Mouse (Mus musculus) limb, embryonic 12.5 days (tissue): ENCODE results near the gene Tiparp. TPM values are rescaled to one million over a fixed set of nuclear protein-coding genes. Genes with fewer than 3 reads are reported as not detected.

Source experiments
- ATAC-seq: fragments of 200-750 bp; cut with Nextera tagmentation; 2 replicates; pipeline ENCODE4 v1.8.0; 2017; ENCODE audit warnings: low read depth, moderate TSS enrichment; ENCODE audit not compliant: insufficient number of reproducible peaks, insufficient read depth, low FRiP score, low TSS enrichment
- H3K27ac ChIP-seq: fragments of 300-500 bp; sonication (generic); 2 replicates; pipeline ENCODE4 v1.5.1; 2016; ENCODE audit warnings: mild to moderate bottlenecking, moderate library complexity
- H3K27me3 ChIP-seq: fragments of 300-500 bp; sonication (generic); 2 replicates; pipeline ENCODE4 v1.6.1; 2016; ENCODE audit warnings: mild to moderate bottlenecking, moderate library complexity
- H3K36me3 ChIP-seq: fragments of 300-500 bp; sonication (generic); 2 replicates; pipeline ENCODE4 v1.6.1; 2016; ENCODE audit warnings: mild to moderate bottlenecking, moderate library complexity
- H3K4me1 ChIP-seq: fragments of 300-500 bp; sonication (generic); replicated peaks from 2 replicates; pipeline ENCODE4 v1.6.1; 2016
- H3K4me2 ChIP-seq: fragments of 300-500 bp; sonication (generic); 2 replicates; pipeline ENCODE4 v1.6.1; 2016; ENCODE audit warnings: mild to moderate bottlenecking, moderate library complexity
- H3K4me3 ChIP-seq: fragments of 300-500 bp; sonication (generic); replicated peaks from 2 replicates; pipeline ENCODE4 v1.5.1; 2016; ENCODE audit warnings: mild to moderate bottlenecking
- H3K9ac ChIP-seq: fragments of 300-500 bp; sonication (generic); replicated peaks from 2 replicates; pipeline ENCODE4 v1.6.1; 2016; ENCODE audit warnings: mild to moderate bottlenecking, moderate library complexity
- H3K9me3 ChIP-seq: fragments of 300-500 bp; sonication (generic); 2 replicates; pipeline ENCODE4 v1.6.1; 2016; ENCODE audit warnings: mild to moderate bottlenecking, moderate library complexity
- WGBS: fragments of 180-500 bp; shearing (Covaris S2); methylation state at CpG from one replicate; pipeline ENCODE4 v1.1.7; 2016; 5-methylcytosine and 5-hydroxymethylcytosine counted together
- polyA plus RNA-seq: library from polyadenylated mRNA; unstranded; fragments of >200 nt; fragmentation: Nextera tagmentation; extraction: Ambion mirVana; gene quantifications from 2 replicates; pipeline ENCODE4 v1.2.1, GENCODE M21; 2016

Gene Tiparp
- polyA plus RNA-seq, 1 experiment from 2014 or later, result 26.8 TPM

DNA sequence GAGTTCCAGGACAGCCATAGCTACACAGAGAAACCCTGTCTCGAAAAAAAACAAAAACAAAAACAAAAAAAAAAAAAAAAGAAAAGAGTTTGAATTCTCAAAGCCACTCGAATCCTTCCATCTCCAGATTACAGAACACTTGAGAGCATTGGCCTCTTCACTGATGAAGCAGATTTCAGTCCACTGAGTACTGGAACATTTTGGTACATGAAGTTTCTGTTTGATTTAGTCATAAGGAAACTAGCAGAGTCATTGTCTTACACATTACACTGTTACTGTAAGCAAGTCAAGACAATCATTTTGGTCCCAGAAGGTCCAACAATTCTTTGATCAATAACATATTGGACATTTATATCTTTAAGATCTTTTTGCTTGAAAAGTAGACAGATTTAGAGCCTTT is 4.8 kb downstream of the Tiparp start:
- Histone ChIP-seq H3K27me3 (no peaks in the 10 kb centered on the region), H3K4me1 (peaks cover 10% of the 10 kb centered on the region), H3K9ac (no peak overlapping the region), H3K27ac (no peak overlapping the region), H3K36me3 (peaks cover 12% of the 10 kb centered on the region), H3K4me3 (no peak overlapping the region), H3K4me2 (no peak overlapping the region), H3K9me3 (no peaks in the 10 kb centered on the region)
- ATAC-seq, result no peak
- 88% methylated on average over 2 of the region's 2 CpGs for WGBS

DNA sequence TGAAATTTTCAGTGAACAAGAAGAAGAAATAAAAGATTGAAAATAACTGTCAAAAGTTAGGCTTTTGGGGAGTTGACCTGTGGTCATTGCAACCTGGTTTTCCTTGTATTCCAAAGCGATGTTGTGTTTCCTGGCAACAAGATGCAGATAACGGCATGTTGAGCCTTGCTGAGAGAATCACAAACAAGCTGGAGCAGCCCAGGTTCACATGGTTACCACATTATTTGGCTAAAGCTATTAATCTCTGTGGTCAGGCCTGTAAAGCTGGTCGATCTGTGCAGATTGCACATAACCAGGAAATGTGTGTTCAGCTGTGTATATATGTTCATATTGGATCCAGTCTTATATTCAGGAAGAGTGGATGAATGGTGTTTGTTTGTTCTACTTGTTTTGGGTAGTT is 5.4 kb downstream of the Tiparp start:
- ATAC-seq, result no peak
- H3K27me3 ChIP-seq, result no peaks in the 10 kb centered on the region
- WGBS, result 38% methylated on average over 3 of the region's 3 CpGs
- peaks cover 12% of the 10 kb centered on the region for H3K36me3 ChIP-seq
- H3K4me1 ChIP-seq, result peaks cover 10% of the 10 kb centered on the region
- no peaks in the 10 kb centered on the region for H3K9me3 ChIP-seq
- H3K27ac ChIP-seq, result no peak overlapping the region
- H3K4me2 ChIP-seq, result no peak overlapping the region
- no peak overlapping the region for H3K4me3 ChIP-seq
- H3K9ac ChIP-seq, result no peak overlapping the region

DNA sequence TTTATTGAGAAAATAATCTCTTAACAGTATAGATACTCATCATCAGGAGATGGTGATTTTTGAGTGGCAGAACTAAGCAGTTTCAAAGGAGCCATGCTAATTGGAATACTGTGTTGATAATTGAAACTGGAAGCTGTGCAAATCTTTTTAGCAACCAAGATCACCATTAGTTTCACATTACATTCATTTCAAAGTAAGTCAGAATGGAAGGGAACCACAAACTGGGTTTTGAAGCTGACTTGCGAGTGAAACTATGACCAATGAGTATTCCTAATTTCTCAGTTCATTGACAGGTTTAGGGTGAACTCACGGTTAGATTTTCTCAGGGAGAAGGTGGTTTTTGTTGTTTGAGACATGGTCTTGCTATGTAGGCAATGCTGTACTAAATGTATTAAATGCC is 6.3 kb downstream of the Tiparp start:
- no peak overlapping the region for H3K4me2 ChIP-seq
- no peak overlapping the region for H3K4me3 ChIP-seq
- 45% methylated on average over 2 of the region's 2 CpGs for WGBS
- H3K9me3 ChIP-seq, result no peaks in the 10 kb centered on the region
- no peaks in the 10 kb centered on the region for H3K27me3 ChIP-seq
- no peak overlapping the region for H3K27ac ChIP-seq
- peaks cover 12% of the 10 kb centered on the region for H3K36me3 ChIP-seq
- ATAC-seq, result no peak
- H3K4me1 ChIP-seq, result peaks cover 10% of the 10 kb centered on the region
- H3K9ac ChIP-seq, result no peak overlapping the region

DNA sequence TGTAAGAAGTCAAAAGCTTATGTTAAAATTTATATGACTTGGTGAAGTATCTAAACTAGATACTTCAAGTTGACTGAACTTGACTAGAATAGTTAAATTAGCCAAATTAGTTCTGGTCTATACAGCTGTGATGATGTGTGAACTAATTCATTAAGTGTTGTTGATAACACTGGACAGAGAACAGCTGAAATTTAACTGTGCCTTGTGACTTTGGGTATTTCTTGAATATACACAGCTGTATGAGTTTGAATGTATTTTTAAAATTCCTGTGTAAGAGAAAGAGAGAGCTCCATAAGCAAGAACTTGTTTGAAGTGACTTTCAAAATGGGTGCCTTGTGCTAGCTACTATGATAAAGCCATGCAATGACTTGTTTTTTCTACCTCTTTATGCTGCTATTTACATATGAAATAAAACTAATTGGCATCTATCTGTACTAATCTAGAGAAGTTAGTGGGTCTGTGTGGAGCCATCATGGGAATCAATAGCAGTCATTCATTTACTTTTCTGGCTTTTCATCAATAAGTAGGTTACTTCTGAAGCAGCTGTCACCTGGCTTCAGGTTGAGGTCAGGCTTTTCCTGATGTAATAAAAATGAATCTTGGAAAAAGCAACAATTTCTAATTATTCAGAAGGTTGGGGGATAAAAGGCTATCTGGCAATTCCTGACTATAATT is 7.0 kb downstream of the Tiparp start:
- Histone ChIP-seq H3K27me3 (no peaks in the 10 kb centered on the region), H3K9me3 (no peaks in the 10 kb centered on the region), H3K4me1 (peaks cover 7% of the 10 kb centered on the region), H3K27ac (no peak overlapping the region), H3K9ac (no peak overlapping the region), H3K36me3 (peaks cover 12% of the 10 kb centered on the region), H3K4me2 (no peak overlapping the region), H3K4me3 (no peak overlapping the region)
- ATAC-seq, result no peak

DNA sequence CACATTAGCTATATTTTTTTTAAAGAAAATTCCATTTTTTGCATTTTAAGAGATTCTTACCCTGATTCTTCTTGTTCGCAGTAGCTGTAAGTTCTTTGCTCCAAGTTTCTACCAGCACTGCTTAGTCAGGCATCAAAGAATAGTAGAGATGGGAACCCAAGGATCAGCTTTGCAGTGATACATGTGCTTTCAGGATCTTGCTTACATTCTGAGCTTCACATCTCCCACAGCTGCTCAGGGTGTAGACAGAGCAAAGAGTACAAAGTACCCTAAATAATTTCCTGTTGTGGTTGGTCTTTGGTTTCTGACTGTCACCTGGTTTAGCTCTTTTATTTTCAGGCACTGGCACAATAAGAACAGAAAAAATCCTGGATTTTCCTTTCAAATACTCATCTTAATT is 9.1 kb downstream of the Tiparp start:
- H3K4me2 ChIP-seq, result no peak overlapping the region
- H3K9ac ChIP-seq, result no peak overlapping the region
- H3K9me3 ChIP-seq, result no peaks in the 10 kb centered on the region
- WGBS, result 80% methylated on average over 1 of the region's 1 CpGs
- no peak overlapping the region for H3K4me3 ChIP-seq
- peaks cover 4% of the 10 kb centered on the region for H3K36me3 ChIP-seq
- H3K27me3 ChIP-seq, result no peaks in the 10 kb centered on the region
- peaks cover 7% of the 10 kb centered on the region for H3K4me1 ChIP-seq
- ATAC-seq, result no peak
- no peak overlapping the region for H3K27ac ChIP-seq

DNA sequence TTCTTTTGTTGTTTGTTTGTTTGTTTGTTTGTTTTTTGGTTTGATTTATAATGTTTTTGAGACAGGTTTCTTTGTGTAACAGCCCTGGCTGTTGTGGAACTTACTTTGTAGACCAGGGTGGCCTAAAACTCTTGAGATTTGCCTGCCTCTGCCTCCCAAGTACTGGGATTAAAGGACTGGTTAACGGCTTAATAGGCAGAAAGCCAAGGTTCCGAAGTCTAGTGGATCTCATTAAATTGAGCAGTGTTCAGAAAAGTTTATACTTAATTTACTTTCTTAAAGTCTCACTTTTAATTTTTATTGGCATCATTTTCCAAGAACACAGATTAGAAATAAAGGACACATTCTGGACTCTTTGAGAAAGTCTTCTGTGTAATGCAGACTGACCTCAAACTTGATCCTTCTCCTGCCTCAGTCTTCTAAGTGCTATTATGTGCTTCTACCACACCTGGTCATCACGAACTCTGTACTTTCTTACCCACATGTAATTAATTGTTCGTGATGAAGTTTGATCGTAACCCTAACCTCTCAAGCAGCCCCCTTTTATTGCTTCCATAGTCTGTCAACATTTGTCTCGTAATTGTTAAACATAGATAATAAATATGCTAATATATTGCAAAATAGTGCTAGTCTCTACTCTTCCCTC is 12.8 kb downstream of the Tiparp start:
- 78% methylated on average over 6 of the region's 6 CpGs for WGBS
- no peak overlapping the region for H3K9ac ChIP-seq

DNA sequence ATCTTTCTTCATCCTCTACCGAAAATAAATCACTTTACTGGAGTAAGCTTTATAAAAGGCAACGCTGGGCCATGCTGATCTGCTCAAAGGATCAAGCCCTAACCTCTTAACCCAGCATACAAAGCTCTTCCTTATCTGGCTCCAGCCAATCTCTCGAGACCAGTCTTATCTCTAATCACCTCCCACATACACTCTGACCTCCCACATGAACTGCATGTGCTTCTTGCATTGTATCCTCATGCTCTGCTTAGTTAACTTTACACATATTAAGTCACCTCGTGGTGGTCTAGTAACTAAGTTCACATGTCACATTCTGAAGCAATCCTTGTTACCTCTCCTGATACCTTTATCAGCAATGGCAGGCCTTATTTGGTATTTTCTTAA is 13.3 kb downstream of the Tiparp start:
- H3K4me3 ChIP-seq, result no peak overlapping the region
- WGBS, result 61% methylated on average over 4 of the region's 4 CpGs
- no peak for ATAC-seq
- H3K27me3 ChIP-seq, result no peaks in the 10 kb centered on the region
- no peak overlapping the region for H3K9ac ChIP-seq
- H3K4me2 ChIP-seq, result no peak overlapping the region
- H3K4me1 ChIP-seq, result no peaks in the 10 kb centered on the region
- no peaks in the 10 kb centered on the region for H3K36me3 ChIP-seq
- no peak overlapping the region for H3K27ac ChIP-seq
- no peaks in the 10 kb centered on the region for H3K9me3 ChIP-seq

More for the DNA sequence above, 12.8 kb downstream of the Tiparp start:
- no peak overlapping the region for H3K27ac ChIP-seq
- H3K4me3 ChIP-seq, result no peak overlapping the region
- no peak overlapping the region for H3K4me2 ChIP-seq
- H3K9me3 ChIP-seq, result no peaks in the 10 kb centered on the region
- no peak for ATAC-seq
- H3K4me1 ChIP-seq, result no peaks in the 10 kb centered on the region
- no peaks in the 10 kb centered on the region for H3K27me3 ChIP-seq
- no peaks in the 10 kb centered on the region for H3K36me3 ChIP-seq

DNA sequence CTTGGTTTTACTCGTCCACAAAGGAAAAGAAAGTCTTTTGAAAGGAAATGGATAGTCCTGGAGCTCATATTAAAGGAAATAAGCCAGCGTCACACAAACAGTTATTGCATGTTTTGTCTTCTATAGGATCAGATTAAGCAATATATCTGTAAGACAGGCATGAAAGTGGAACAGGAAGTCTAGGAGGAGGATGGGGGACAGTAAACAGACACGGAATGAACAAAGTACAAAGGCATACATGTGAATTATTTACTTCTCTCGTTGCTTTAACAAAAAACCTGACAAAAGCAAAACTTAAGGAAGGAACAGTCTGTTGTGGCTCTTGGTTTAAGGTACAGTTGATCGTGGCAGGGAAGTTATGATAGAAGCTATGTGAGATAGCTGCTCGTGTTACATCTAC is 21.6 kb downstream of the Tiparp start:
- Histone ChIP-seq H3K27ac (no peak overlapping the region), H3K27me3 (no peaks in the 10 kb centered on the region), H3K9ac (no peak overlapping the region), H3K4me1 (no peaks in the 10 kb centered on the region), H3K4me2 (no peak overlapping the region), H3K4me3 (no peak overlapping the region), H3K36me3 (peaks cover 22% of the 10 kb centered on the region), H3K9me3 (no peaks in the 10 kb centered on the region)
- WGBS, result 85% methylated on average over 6 of the region's 6 CpGs
- no peak for ATAC-seq

DNA sequence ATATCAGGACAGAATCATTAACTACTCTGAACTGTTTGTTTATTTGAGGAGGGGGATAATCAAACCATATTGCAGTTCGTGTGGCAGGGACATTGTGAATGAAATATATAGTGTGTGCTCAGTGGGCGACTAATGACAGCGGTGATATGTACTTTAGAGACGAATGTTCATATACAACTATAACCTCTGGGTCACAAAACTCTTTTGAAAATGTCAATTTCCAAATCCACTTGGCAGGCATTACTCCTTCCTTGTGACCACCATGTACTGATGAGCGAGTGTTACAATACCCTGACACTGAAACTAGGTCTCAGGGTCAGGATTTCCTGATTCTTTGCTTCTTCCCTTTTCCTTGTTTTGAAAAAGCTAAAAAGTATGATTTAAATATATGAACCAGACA is 22.9 kb downstream of the Tiparp start:
- no peak for ATAC-seq
- WGBS, result 85% methylated on average over 5 of the region's 5 CpGs
- Histone ChIP-seq H3K27ac (no peak overlapping the region), H3K4me2 (no peak overlapping the region), H3K36me3 (peaks cover 22% of the 10 kb centered on the region), H3K27me3 (no peaks in the 10 kb centered on the region), H3K4me3 (no peak overlapping the region), H3K9me3 (no peaks in the 10 kb centered on the region), H3K9ac (no peak overlapping the region), H3K4me1 (no peaks in the 10 kb centered on the region)

DNA sequence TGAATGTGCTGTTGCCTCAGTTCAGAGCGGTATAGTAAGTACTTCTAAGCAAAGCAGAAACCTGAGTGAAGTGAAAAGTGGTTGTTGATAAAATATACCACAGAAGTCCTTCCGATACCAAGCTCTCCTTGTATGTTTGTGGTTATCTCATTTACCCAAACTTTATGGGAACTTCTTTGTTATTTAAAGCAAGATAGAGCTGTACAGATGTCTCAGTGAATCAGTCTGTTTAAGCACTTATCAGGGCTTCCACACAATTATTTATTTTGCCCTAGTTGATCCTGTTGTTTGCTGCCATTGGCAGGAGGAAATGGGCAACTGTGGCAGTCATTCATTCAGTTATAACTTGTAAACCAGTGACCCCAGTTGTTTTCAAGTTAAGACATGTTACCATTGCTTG is 26.4 kb downstream of the Tiparp start:
- H3K9ac ChIP-seq, result no peak overlapping the region
- no peak overlapping the region for H3K4me2 ChIP-seq
- no peak overlapping the region for H3K27ac ChIP-seq
- WGBS, result 95% methylated on average over 2 of the region's 2 CpGs
- no peaks in the 10 kb centered on the region for H3K27me3 ChIP-seq
- H3K4me1 ChIP-seq, result no peaks in the 10 kb centered on the region
- ATAC-seq, result no peak
- no peaks in the 10 kb centered on the region for H3K9me3 ChIP-seq
- H3K36me3 ChIP-seq, result peaks cover 18% of the 10 kb centered on the region
- no peak overlapping the region for H3K4me3 ChIP-seq

DNA sequence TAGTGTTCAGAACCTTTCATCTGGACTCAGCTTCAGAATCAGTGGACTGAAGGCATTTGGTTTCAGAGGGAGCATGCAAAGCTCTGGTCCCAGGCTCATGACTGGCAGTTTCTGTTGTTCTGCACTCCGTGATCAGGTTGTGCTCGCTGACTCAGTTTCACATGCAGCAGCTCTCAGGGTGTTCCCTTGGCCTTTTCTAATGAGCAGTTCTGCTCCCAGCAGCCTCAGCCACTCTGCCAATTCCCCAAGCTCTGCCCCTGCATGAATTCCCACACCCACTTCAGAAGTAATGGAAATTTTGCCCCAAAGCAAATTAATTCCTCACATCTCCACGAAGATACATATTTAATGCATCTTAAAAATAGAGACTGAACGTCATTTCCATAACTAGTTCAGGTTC is 30.5 kb downstream of the Tiparp start:
- no peaks in the 10 kb centered on the region for H3K27me3 ChIP-seq
- ATAC-seq, result no peak
- H3K9ac ChIP-seq, result no peak overlapping the region
- no peak overlapping the region for H3K27ac ChIP-seq
- no peaks in the 10 kb centered on the region for H3K9me3 ChIP-seq
- no peak overlapping the region for H3K4me3 ChIP-seq
- 81% methylated on average over 4 of the region's 4 CpGs for WGBS
- no peaks in the 10 kb centered on the region for H3K4me1 ChIP-seq
- peaks cover 11% of the 10 kb centered on the region for H3K36me3 ChIP-seq
- H3K4me2 ChIP-seq, result no peak overlapping the region

DNA sequence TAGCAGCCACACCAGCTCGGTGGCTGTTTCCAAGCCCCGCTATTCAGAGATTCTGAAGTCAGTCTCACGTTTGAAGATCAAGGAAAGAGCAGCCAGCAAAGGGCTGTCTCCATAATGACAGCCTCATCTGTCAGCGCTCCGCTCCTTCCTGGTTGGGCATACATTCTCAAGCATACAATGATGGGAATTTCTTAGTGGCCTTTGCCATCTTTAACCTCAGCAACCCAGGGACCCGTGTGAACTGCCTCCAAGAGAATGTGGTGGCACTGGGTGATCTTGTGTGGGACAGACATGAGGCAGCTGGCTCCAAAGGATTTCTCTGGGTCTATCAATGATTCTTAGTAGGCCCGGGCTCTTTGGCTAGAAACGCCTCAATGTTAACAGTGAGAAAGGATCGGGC is 34.0 kb downstream of the Tiparp start:
- Histone ChIP-seq H3K4me3 (no peak overlapping the region), H3K4me1 (0 out of 2 replicates have a peak, but pooled peaks cover 9% of the 10 kb centered on the region), H3K36me3 (no peaks in the 10 kb centered on the region), H3K27ac (no peak overlapping the region), H3K27me3 (no peaks in the 10 kb centered on the region), H3K9me3 (no peaks in the 10 kb centered on the region), H3K4me2 (no peak overlapping the region), H3K9ac (no peak overlapping the region)
- no peak for ATAC-seq
- WGBS, result 78% methylated on average over 9 of the region's 9 CpGs
